Mouse (Mus musculus): ENCODE results near the gene Syngr2.

Syngr2 gene

DNA sequence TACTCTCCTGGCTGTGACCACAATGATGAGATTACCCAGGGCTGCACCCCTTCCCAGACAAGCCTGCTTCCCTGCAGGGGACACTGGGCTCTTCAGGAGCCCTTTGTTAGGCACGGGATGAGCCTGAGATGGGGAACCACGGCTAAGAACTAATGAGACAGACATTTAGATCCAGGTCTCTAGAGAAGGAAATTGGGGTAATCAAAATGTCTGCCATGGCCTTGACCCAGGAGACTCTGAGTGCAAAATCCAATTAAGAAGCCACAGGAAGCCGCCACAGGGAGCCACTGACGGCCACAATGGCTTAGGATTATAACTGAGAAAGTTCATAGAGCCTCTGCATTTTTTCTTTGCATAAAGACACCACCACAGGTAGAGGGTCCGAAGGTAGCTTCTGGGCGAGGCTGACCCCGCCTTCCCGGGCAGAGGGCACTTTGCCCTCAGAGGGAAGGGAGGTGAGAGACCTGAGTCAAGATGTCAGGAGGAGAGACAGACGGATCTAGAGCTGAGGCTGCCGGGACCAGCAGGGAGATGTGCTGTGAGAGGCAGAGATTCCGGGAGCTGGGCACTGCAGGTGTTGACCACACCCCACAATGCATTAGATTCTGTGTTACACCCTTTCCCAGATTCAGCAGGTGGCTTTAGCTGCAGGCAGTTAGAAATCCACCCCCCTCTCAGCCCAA is 53.8 kb downstream of the Syngr2 start:
- in situ Hi-C loops (cut with MboI, MseI), result no loop called here

Data from T-helper 1 cell (primary cell).